Mouse (Mus musculus) midbrain, embryonic 13.5 days (tissue): ENCODE measurements around the gene Fam129b. TPM values are rescaled to one million over a fixed set of nuclear protein-coding genes. Genes with fewer than 3 reads are reported as not detected.

Experiments used
- ATAC-seq: fragments of 200-750 bp; cut with Nextera tagmentation; 2 replicates; pipeline ENCODE4 v1.8.0; 2017; ENCODE audit warnings: mild to moderate bottlenecking, moderate TSS enrichment, moderate library complexity
- H3K27ac ChIP-seq: fragments of 300-500 bp; sonication (generic); 2 replicates; pipeline ENCODE4 v1.5.1; 2015; ENCODE audit warnings: inconsistent platforms, mild to moderate bottlenecking, moderate library complexity
- H3K27me3 ChIP-seq: fragments of 300-500 bp; sonication (generic); 2 replicates; pipeline ENCODE4 v1.6.1; 2015; ENCODE audit warnings: mild to moderate bottlenecking, inconsistent platforms
- H3K36me3 ChIP-seq: fragments of 300-500 bp; sonication (generic); 2 replicates; pipeline ENCODE4 v1.6.1; 2015; ENCODE audit warnings: mild to moderate bottlenecking, inconsistent platforms
- H3K4me1 ChIP-seq: fragments of 300-500 bp; sonication (generic); replicated peaks from 2 replicates; pipeline ENCODE4 v1.6.1; 2015; ENCODE audit warnings: inconsistent platforms
- H3K4me2 ChIP-seq: fragments of 300-500 bp; sonication (generic); replicated peaks from 2 replicates; pipeline ENCODE4 v1.6.1; 2015; ENCODE audit warnings: moderate library complexity, mild to moderate bottlenecking, inconsistent platforms
- H3K4me3 ChIP-seq: fragments of 300-500 bp; sonication (generic); replicated peaks from 2 replicates; pipeline ENCODE4 v1.5.1; 2015; ENCODE audit warnings: mild to moderate bottlenecking, inconsistent platforms
- H3K9ac ChIP-seq: fragments of 300-500 bp; sonication (generic); replicated peaks from 2 replicates; pipeline ENCODE4 v1.6.1; 2015; ENCODE audit warnings: mild to moderate bottlenecking, inconsistent platforms
- H3K9me3 ChIP-seq: fragments of 300-500 bp; sonication (generic); 2 replicates; pipeline ENCODE4 v1.6.1; 2016; ENCODE audit warnings: mild to moderate bottlenecking, inconsistent platforms
- WGBS: fragments of 180-500 bp; shearing (Covaris S2); methylation state at CpG from one replicate; pipeline ENCODE4 v1.1.7; 2015; 5-methylcytosine and 5-hydroxymethylcytosine counted together
- polyA plus RNA-seq: library from polyadenylated mRNA; unstranded; fragments of >200 nt; fragmentation: Nextera tagmentation; extraction: Ambion mirVana; gene quantifications from 2 replicates; pipeline ENCODE4 v1.2.1, GENCODE M21; 2015

The Fam129b gene
- polyA plus RNA-seq, 1 experiment from 2014 or later = 27.5 TPM

GRCm38 (mm10) chr2:32964659-32965457 lies 88.9 kb downstream of the Fam129b start:
- no peak for ATAC-seq
- no peaks in the 10 kb centered on the region for H3K27me3 ChIP-seq
- peaks cover 61% of the 10 kb centered on the region for H3K4me1 ChIP-seq
- H3K27ac ChIP-seq = no peak overlapping the region
- H3K9ac ChIP-seq = no peak overlapping the region
- H3K4me3 ChIP-seq = no peak overlapping the region
- peaks cover 24% of the 10 kb centered on the region for H3K36me3 ChIP-seq
- WGBS = 26% methylated on average over 10 of the region's 10 CpGs
- no peaks in the 10 kb centered on the region for H3K9me3 ChIP-seq
- H3K4me2 ChIP-seq = no peak overlapping the region

GRCm38 (mm10) chr2:32965511-32966183 lies 89.7 kb downstream of the Fam129b start:
- Histone ChIP-seq H3K4me2 (peak overlapping the region; percentile 80; the same call in 1 of the 2 replicates), H3K27me3 (no peaks in the 10 kb centered on the region), H3K9me3 (no peaks in the 10 kb centered on the region), H3K9ac (no peak overlapping the region), H3K36me3 (peaks cover 24% of the 10 kb centered on the region), H3K4me1 (peaks cover 55% of the 10 kb centered on the region), H3K27ac (no peak overlapping the region), H3K4me3 (0 out of 2 replicates have a peak overlapping the region, but pooled peaks have one; percentile 72)
- 17% methylated on average over 7 of the region's 7 CpGs for whole genome bisulfite sequencing
- no peak for ATAC-seq

- Histone ChIP-seq H3K9me3 (no peaks in the 10 kb centered on the region), H3K4me1 (peaks cover 51% of the 10 kb centered on the region), H3K27me3 (no peaks in the 10 kb centered on the region), H3K36me3 (peaks cover 24% of the 10 kb centered on the region), H3K9ac (peak overlapping the region; percentile 82), H3K4me3 (peak overlapping the region; percentile 72), H3K27ac (peak overlapping the region; percentile 94), H3K4me2 (peak overlapping the region; percentile 80)
- WGBS = 11% methylated on average over 13 of the region's 13 CpGs
- ATAC-seq = no peak
Measured at GRCm38 (mm10) chr2:32966184-32966688, 90.3 kb downstream of the Fam129b start.

GRCm38 (mm10) chr2:32966689-32967631 lies 91.0 kb downstream of the Fam129b start:
- peak overlapping the region; percentile 82 for H3K9ac ChIP-seq
- no peaks in the 10 kb centered on the region for H3K9me3 ChIP-seq
- under 1% methylated on average over 55 of the region's 55 CpGs for WGBS
- H3K36me3 ChIP-seq = peaks cover 24% of the 10 kb centered on the region
- H3K4me1 ChIP-seq = peaks cover 52% of the 10 kb centered on the region
- peak overlapping the region; percentile 72 for H3K4me3 ChIP-seq
- peak overlapping the region; percentile 94 for H3K27ac ChIP-seq
- peak overlapping the region; percentile 80 for H3K4me2 ChIP-seq
- ATAC-seq = peak; percentile 92
- H3K27me3 ChIP-seq = no peaks in the 10 kb centered on the region

GRCm38 (mm10) chr2:32968024-32968614 lies 92.2 kb downstream of the Fam129b start:
- H3K27ac ChIP-seq = no peak overlapping the region
- no peak for ATAC-seq

GRCm38 (mm10) chr2:32969326-32969725 lies 93.4 kb downstream of the Fam129b start:
- 90% methylated on average over 8 of the region's 8 CpGs for WGBS
- Histone ChIP-seq H3K4me1 (peaks cover 31% of the 10 kb centered on the region), H3K4me3 (no peak overlapping the region), H3K4me2 (no peak overlapping the region), H3K9ac (no peak overlapping the region), H3K27me3 (no peaks in the 10 kb centered on the region), H3K9me3 (no peaks in the 10 kb centered on the region), H3K36me3 (peaks cover 27% of the 10 kb centered on the region), H3K27ac (no peak overlapping the region)
- no peak for ATAC-seq

More at GRCm38 (mm10) chr2:32968024-32968614, 92.2 kb downstream of the Fam129b start:
- Histone ChIP-seq H3K27me3 (no peaks in the 10 kb centered on the region), H3K9ac (peak overlapping the region; percentile 82), H3K9me3 (no peaks in the 10 kb centered on the region), H3K4me3 (peak overlapping the region; percentile 72; the same call in 1 of the 2 replicates), H3K4me1 (peaks cover 41% of the 10 kb centered on the region), H3K4me2 (peak overlapping the region; percentile 80), H3K36me3 (peaks cover 27% of the 10 kb centered on the region)
- WGBS = 89% methylated on average over 9 of the region's 9 CpGs

DNA sequence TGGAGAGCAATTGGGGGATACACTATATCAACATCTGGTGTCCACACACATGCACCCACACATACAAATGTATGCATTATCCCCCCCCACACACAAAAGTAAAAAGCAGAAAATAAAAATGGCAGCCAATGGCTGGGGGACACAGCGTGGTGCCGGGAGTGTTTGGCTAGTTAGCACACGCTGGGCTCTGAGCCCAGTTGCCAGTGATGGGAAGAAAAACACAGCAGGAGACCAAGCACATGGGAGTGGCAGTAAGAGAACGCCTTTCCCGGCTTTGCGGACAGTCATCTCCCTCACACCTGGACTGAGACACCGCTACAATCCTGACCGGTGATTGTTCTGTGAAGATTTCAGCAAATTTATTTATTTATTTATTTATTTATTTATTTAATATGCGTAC lies 95.3 kb downstream of the Fam129b start:
- Histone ChIP-seq H3K4me2 (no peak overlapping the region), H3K9ac (no peak overlapping the region), H3K27ac (no peak overlapping the region), H3K4me3 (no peak overlapping the region), H3K27me3 (no peaks in the 10 kb centered on the region), H3K36me3 (peaks cover 35% of the 10 kb centered on the region), H3K4me1 (peaks cover 20% of the 10 kb centered on the region), H3K9me3 (no peaks in the 10 kb centered on the region)
- no peak for ATAC-seq
- 41% methylated on average over 9 of the region's 9 CpGs for WGBS

DNA sequence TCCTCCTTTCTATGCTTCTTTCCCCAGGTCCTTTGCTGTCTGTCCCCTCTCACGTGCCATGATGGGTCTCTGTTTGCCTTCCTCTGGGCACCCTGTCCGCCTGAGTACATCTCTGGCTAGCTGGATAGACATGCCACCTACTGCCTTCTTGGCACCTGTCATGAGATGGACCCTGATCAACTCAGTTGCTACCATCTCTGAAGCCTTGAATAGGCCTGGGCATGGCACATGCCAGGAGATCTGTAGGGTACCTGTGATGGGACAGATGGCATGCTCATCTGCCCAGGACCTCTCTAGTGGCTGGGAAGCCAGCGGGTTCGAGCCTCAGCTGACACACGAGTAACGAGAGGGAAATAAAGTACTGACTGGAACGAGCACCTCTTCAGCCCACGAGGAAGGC lies 98.3 kb downstream of the Fam129b start:
- Histone ChIP-seq H3K9ac (no peak overlapping the region), H3K27ac (no peak overlapping the region), H3K4me3 (no peak overlapping the region), H3K9me3 (no peaks in the 10 kb centered on the region), H3K4me2 (no peak overlapping the region), H3K4me1 (0 out of 2 replicates have a peak, but pooled peaks cover 2% of the 10 kb centered on the region), H3K36me3 (peaks cover 43% of the 10 kb centered on the region), H3K27me3 (no peaks in the 10 kb centered on the region)
- no peak for ATAC-seq
- WGBS = 91% methylated on average over 8 of the region's 8 CpGs

Other genes starting within 250 kb of the Fam129b start
- 22.0 and 24.8 TPM in 2 replicates for gene Eng, start 229.5 kb upstream of the Fam129b start, polyA plus RNA-seq
- 16.5 and 16.6 TPM in 2 replicates for gene Fpgs, start 172.0 kb upstream of the Fam129b start, polyA plus RNA-seq
- 78.5 and 84.5 TPM in 2 replicates for gene Cdk9, start 163.0 kb upstream of the Fam129b start, polyA plus RNA-seq
- 37.8 and 40.7 TPM in 2 replicates for gene Sh2d3c, start 155.1 kb upstream of the Fam129b start, polyA plus RNA-seq
- gene 6330409D20Rik, start 135.1 kb upstream of the Fam129b start, polyA plus RNA-seq = 3.9 TPM in 2 replicates
- gene Tor2a, start 118.9 kb upstream of the Fam129b start, polyA plus RNA-seq = 48.0 and 52.6 TPM in 2 replicates
- gene Ttc16, start 100.5 kb upstream of the Fam129b start, polyA plus RNA-seq = 0.35 and 0.52 TPM in 2 replicates
- gene Ptrh1, start 100.3 kb upstream of the Fam129b start, polyA plus RNA-seq = 4.1 and 4.2 TPM in 2 replicates
- 0.46 and 2.0 TPM in 2 replicates for gene Cfap157, start 91.7 kb upstream of the Fam129b start, polyA plus RNA-seq
- gene Stxbp1, start 28.9 kb upstream of the Fam129b start, polyA plus RNA-seq = 165 and 168 TPM in 2 replicates
- 88.9 and 96.0 TPM in 2 replicates for gene Rpl12, start 85.4 kb downstream of the Fam129b start, polyA plus RNA-seq
- gene Lrsam1, start 85.5 kb downstream of the Fam129b start, polyA plus RNA-seq = 18.1 and 21.1 TPM in 2 replicates
- gene Slc2a8, start 106.0 kb downstream of the Fam129b start, polyA plus RNA-seq = 19.2 and 20.6 TPM in 2 replicates